Mouse (Mus musculus) midbrain, embryonic 14.5 days (tissue): ENCODE measurements at regions not wholly inside any gene's neighbourhood (a gene's known extent, or its start where the extent isn't known, plus 50 kb on each side); places are given as distances from the start of the nearest gene placed in this dataset.

Experiments
- ATAC-seq: fragments of 200-750 bp; cut with Nextera tagmentation; 2 replicates; pipeline ENCODE4 v1.8.0; 2017; ENCODE audit warnings: moderate number of reproducible peaks, moderate library complexity; ENCODE audit not compliant: low FRiP score, low TSS enrichment
- DNase-seq: peaks from one replicate; pipeline ENCODE4 v3.0.0-alpha.2; 2015
- H3K27ac ChIP-seq: fragments of 300-500 bp; sonication (generic); replicated peaks from 2 replicates; pipeline ENCODE4 v1.5.1; 2014; ENCODE audit warnings: mild to moderate bottlenecking, low read depth, low read length, moderate library complexity
- H3K27me3 ChIP-seq: fragments of 300-500 bp; sonication (generic); 2 replicates; pipeline ENCODE4 v1.6.1; 2014; ENCODE audit warnings: low read length, control low read depth, mixed read lengths; ENCODE audit not compliant: control insufficient read depth, insufficient read depth
- H3K36me3 ChIP-seq: fragments of 300-500 bp; sonication (generic); 2 replicates; pipeline ENCODE4 v1.6.1; 2014; ENCODE audit warnings: low read length, control low read depth; ENCODE audit not compliant: control insufficient read depth, insufficient read depth
- H3K4me1 ChIP-seq: fragments of 300-500 bp; sonication (generic); 2 replicates; pipeline ENCODE4 v1.6.1; 2014; ENCODE audit warnings: mild to moderate bottlenecking, antibody characterized with exemption, low read length, control low read depth; ENCODE audit not compliant: control insufficient read depth, insufficient read depth
- H3K4me2 ChIP-seq: fragments of 300-500 bp; sonication (generic); 2 replicates; pipeline ENCODE4 v1.6.1; 2014; ENCODE audit warnings: mild to moderate bottlenecking, low read length, moderate library complexity
- H3K4me3 ChIP-seq: fragments of 300-500 bp; sonication (generic); replicated peaks from 2 replicates; pipeline ENCODE4 v1.5.1; 2014; ENCODE audit warnings: low read depth, low read length
- H3K9ac ChIP-seq: fragments of 300-500 bp; sonication (generic); replicated peaks from 2 replicates; pipeline ENCODE4 v1.6.1; 2014; ENCODE audit warnings: mild to moderate bottlenecking, low read length, moderate library complexity
- H3K9me3 ChIP-seq: fragments of 300-500 bp; sonication (generic); 2 replicates; pipeline ENCODE4 v1.6.1; 2016; ENCODE audit warnings: low read length, control low read depth, mixed read lengths; ENCODE audit not compliant: control insufficient read depth
- WGBS: fragments of 180-500 bp; shearing (Covaris S2); extraction: QIAGEN DNeasy Blood & Tissue Kit; methylation state at CpG from one replicate; pipeline ENCODE4 v1.1.7; 2014; 5-methylcytosine and 5-hydroxymethylcytosine counted together

- 81% methylated on average over 4 of the region's 4 CpGs for WGBS
- H3K27me3 ChIP-seq: no peaks in the 10 kb centered on the region
- no peaks in the 10 kb centered on the region for H3K4me1 ChIP-seq
- no peaks in the 10 kb centered on the region for H3K9me3 ChIP-seq
- no peak overlapping the region for H3K9ac ChIP-seq
- DNase-seq (no peak), ATAC-seq (no peak)
- no peak overlapping the region for H3K27ac ChIP-seq
- no peak overlapping the region for H3K4me2 ChIP-seq
- no peaks in the 10 kb centered on the region for H3K36me3 ChIP-seq
- no peak overlapping the region for H3K4me3 ChIP-seq
Measured at GRCm38 (mm10) chr5:16424745-16425144, 128.6 kb upstream of the Hgf start.

GRCm38 (mm10) chr5:16425302-16425701, 128.0 kb upstream of the Hgf start:
- Histone ChIP-seq H3K9me3 (no peaks in the 10 kb centered on the region), H3K27me3 (no peaks in the 10 kb centered on the region), H3K9ac (no peak overlapping the region), H3K4me2 (no peak overlapping the region), H3K4me1 (no peaks in the 10 kb centered on the region), H3K27ac (no peak overlapping the region), H3K4me3 (no peak overlapping the region), H3K36me3 (no peaks in the 10 kb centered on the region)
- WGBS: 44% methylated on average over 8 of the region's 8 CpGs
- ATAC-seq (no peak), DNase-seq (no peak)

- H3K4me3 ChIP-seq: no peak overlapping the region
- no peaks in the 10 kb centered on the region for H3K4me1 ChIP-seq
- H3K4me2 ChIP-seq: no peak overlapping the region
- no peaks in the 10 kb centered on the region for H3K27me3 ChIP-seq
- WGBS: 50% methylated on average over 2 of the region's 2 CpGs
- no peak overlapping the region for H3K27ac ChIP-seq
- no peak overlapping the region for H3K9ac ChIP-seq
- H3K36me3 ChIP-seq: no peaks in the 10 kb centered on the region
- peak; percentile 2 for DNase-seq
- H3K9me3 ChIP-seq: no peaks in the 10 kb centered on the region
- ATAC-seq: no peak
Measured at GRCm38 (mm10) chr5:16426306-16426705, 127.0 kb upstream of the Hgf start.

DNA sequence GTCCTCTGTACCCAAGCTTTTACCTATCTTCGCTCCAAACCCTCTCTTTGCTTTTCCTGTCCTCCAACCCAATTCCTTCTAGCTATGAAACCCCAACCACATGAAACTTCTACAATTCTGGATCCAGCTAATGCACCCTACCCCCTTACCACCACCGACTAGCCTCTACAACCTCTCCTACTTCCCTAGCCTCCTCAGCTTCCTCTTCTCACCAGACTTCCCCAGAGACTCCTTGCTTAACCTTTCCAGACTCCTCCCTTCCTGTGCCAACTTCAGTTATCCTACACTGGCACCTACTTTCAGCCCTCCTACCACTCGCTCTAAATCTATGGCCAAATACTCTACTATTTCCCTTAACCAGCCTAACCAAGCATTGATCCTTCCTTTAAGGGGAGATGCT, 118.7 kb upstream of the Hgf start:
- Histone ChIP-seq H3K4me3 (no peak overlapping the region), H3K4me2 (no peak overlapping the region), H3K4me1 (no peaks in the 10 kb centered on the region), H3K9me3 (no peaks in the 10 kb centered on the region), H3K27ac (no peak overlapping the region), H3K36me3 (no peaks in the 10 kb centered on the region), H3K9ac (no peak overlapping the region), H3K27me3 (no peaks in the 10 kb centered on the region)
- no peak for DNase-seq
- ATAC-seq: no peak
- WGBS: 90% methylated on average over 3 of the region's 3 CpGs

DNA sequence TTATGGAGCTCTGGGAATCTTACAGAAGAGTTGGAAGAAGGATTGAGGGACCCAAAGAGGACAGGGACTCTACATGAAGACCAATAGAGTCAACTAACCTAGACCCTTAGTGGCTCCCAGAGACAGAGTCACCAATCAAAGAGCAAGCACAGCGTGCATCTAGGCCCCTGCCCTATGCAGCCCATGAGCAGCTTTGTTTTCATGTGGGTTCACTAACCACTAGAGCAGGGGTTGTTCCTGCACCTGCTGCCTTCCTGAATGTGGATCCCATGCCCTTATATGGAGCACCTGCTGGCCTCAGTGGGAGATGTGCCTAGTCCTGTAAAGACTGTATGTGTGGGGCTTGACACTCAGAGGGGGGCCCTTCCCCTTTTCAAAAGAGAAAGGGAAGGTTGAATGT, 108.2 kb upstream of the Hgf start:
- Histone ChIP-seq H3K4me1 (no peaks in the 10 kb centered on the region), H3K27me3 (no peaks in the 10 kb centered on the region), H3K4me3 (no peak overlapping the region), H3K36me3 (no peaks in the 10 kb centered on the region), H3K4me2 (no peak overlapping the region), H3K27ac (no peak overlapping the region), H3K9me3 (no peaks in the 10 kb centered on the region), H3K9ac (no peak overlapping the region)
- DNase-seq (no peak), ATAC-seq (no peak)
- WGBS: 63% methylated on average over 1 of the region's 1 CpGs

DNA sequence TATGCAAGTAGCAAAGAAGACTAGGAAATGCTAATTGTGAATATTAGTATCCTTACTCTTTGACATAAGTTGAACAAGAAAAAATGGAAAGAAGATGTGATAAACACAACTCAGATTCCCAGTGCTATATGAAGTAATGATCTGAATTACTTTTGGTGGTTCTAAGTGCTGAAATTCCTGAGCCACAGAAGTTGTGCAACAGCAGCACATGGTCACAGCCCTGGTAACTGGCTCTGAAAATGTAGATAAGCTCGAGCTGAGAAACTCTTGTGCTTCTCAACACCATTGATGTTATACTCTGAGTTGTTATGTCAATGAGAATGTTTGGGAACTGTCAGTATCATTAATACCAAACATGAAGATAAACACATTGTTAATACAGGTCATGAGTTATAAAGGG, 106.3 kb upstream of the Hgf start:
- no peaks in the 10 kb centered on the region for H3K36me3 ChIP-seq
- H3K4me3 ChIP-seq: no peak overlapping the region
- H3K27me3 ChIP-seq: no peaks in the 10 kb centered on the region
- no peak for ATAC-seq
- no peak for DNase-seq
- 78% methylated on average over 1 of the region's 1 CpGs for WGBS
- no peak overlapping the region for H3K4me2 ChIP-seq
- H3K9ac ChIP-seq: no peak overlapping the region
- H3K9me3 ChIP-seq: no peaks in the 10 kb centered on the region
- no peaks in the 10 kb centered on the region for H3K4me1 ChIP-seq
- no peak overlapping the region for H3K27ac ChIP-seq

- no peak for DNase-seq
- no peak overlapping the region for H3K27ac ChIP-seq
Measured at GRCm38 (mm10) chr5:16461795-16462194, 91.5 kb upstream of the Hgf start.

GRCm38 (mm10) chr5:16466266-16466665, 87.0 kb upstream of the Hgf start:
- no peaks in the 10 kb centered on the region for H3K9me3 ChIP-seq
- no peak for ATAC-seq
- H3K4me3 ChIP-seq: no peak overlapping the region
- no peak overlapping the region for H3K4me2 ChIP-seq
- H3K36me3 ChIP-seq: no peaks in the 10 kb centered on the region
- DNase-seq: no peak
- no peaks in the 10 kb centered on the region for H3K27me3 ChIP-seq
- H3K27ac ChIP-seq: no peak overlapping the region
- 71% methylated on average over 5 of the region's 5 CpGs for WGBS
- no peak overlapping the region for H3K9ac ChIP-seq
- H3K4me1 ChIP-seq: no peaks in the 10 kb centered on the region

More at GRCm38 (mm10) chr5:16461795-16462194, 91.5 kb upstream of the Hgf start:
- Histone ChIP-seq H3K4me2 (no peak overlapping the region), H3K36me3 (no peaks in the 10 kb centered on the region), H3K27me3 (no peaks in the 10 kb centered on the region), H3K9me3 (no peaks in the 10 kb centered on the region), H3K4me1 (no peaks in the 10 kb centered on the region), H3K4me3 (no peak overlapping the region), H3K9ac (no peak overlapping the region)
- WGBS: 73% methylated on average over 2 of the region's 2 CpGs
- no peak for ATAC-seq

DNA sequence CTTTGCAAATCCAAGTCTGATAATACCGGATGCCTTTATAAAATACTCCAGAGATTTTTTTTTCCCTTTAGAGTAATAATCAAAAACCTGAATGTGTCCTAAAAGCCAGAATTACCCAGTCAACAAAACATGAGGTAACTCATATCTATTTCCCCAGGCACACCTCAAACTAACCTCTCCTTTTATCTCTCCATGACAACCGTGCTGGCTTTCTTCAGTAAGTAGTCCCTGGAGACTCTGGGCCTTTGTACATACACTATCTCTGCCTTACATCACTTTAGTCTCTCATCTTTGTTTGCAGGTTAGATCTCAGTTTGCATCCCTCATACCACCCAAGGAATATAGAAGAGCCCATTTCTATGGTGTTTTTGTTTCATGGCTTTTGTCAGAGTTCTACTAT, 84.7 kb upstream of the Hgf start:
- Histone ChIP-seq H3K4me2 (no peak overlapping the region), H3K4me3 (no peak overlapping the region), H3K9ac (no peak overlapping the region), H3K27me3 (no peaks in the 10 kb centered on the region), H3K9me3 (no peaks in the 10 kb centered on the region), H3K4me1 (no peaks in the 10 kb centered on the region), H3K27ac (no peak overlapping the region), H3K36me3 (no peaks in the 10 kb centered on the region)
- ATAC-seq (no peak), DNase-seq (no peak)
- 77% methylated on average over 2 of the region's 2 CpGs for WGBS
